Mouse (Mus musculus): ENCODE measurements around the gene 4930558K02Rik.

DNA sequence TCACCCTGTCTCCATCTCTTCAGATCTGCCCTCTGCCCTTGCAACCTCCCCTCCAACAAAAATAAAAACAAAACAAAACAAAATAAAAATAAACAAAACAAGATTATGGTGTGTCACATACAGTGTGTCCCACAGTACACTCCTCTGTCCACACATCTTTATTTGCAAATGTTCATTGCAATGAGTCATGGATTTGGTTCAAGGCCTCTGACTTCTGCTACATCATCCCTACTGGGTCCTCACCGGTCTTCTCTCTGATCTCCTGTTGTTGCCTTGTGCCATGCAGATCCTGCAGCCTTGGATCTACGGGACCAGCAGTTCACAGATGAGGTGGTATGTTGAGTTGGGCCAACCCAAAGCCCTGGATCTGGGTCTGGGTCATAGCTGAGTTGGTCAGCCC lies 59.8 kb downstream of the 4930558K02Rik start:
- TF ChIP-seq CTCF (conservative IDR thresholded peaks at IDR 0.05 in 1 of 2, IDR thresholded peaks at IDR 0.05 in 1 of 2; ENCODE audit: low read depth in 2 of 2, low read length in 2 of 2) (no peak), POLR2A (IDR thresholded peaks at IDR 0.05; ENCODE audit: low read depth, low read length) (no peak), EP300 (IDR thresholded peaks at IDR 0.05; ENCODE audit: low read length) (no peak)
